Mouse (Mus musculus) megakaryocyte-erythroid progenitor cell, adult 5-6 weeks (primary cell): Measurements from ENCODE around the gene Pwp2. TPM values are rescaled to one million over a fixed set of nuclear protein-coding genes. Genes with fewer than 3 reads are reported as not detected.

ENCODE experiments used
- ATAC-seq: replicated peaks from 2 replicates; pipeline ENCODE4 v1.8.0; 2016; ENCODE audit warnings: mild to moderate bottlenecking, inconsistent platforms; ENCODE audit not compliant: severe bottlenecking, poor library complexity, low FRiP score, low TSS enrichment
- total RNA-seq, 2 experiments: library from RNA; stranded (forward) in 1 of 2; stranded (reverse) in 1 of 2; fragments of 200-1000, 215-1000 nt in 1 of 2; fragments of >200 nt in 1 of 2; fragmentation: Nextera tagmentation in 1 of 2; gene quantifications; 2 replicates each; pipeline ENCODE4 v1.2.3; 2014 to 2017

Pwp2 gene
- total RNA-seq, 2 experiments from 2014 or later, result 25.5 to 47.2 TPM

DNA sequence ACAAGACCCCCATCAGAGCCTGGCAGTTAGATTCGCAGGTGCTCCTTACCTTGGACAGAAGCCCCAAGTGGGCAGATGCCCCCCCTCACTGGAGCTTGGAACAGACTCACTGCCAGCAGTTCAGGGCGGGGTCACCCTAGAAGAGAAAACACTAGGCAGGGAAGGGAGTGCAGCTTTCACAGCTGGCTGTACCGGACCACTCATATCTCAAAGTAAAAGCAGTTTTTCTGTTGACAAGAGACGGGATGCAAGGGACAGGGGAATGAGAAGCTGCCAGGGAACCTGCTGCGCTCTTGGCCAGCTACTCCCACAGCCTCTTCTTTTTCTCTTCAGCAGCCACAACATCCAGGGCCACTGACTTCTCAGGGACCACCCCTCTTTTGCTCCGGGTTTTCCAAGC, 60.8 kb downstream of the Pwp2 start:
- 0 out of 2 replicates have a peak, but pooled peaks have one; percentile 65 for ATAC-seq

Other genes with a start within 250 kb of the Pwp2 start
- gene Trpm2, start 214.6 kb downstream of the Pwp2 start, total RNA-seq (2014; fragmentation: Nextera tagmentation), result 0.15 TPM in 1 of 2 replicates, not detected in the other
- 0.23 TPM in 1 of 2 replicates, not detected in the other for gene Trpm2, start 214.6 kb downstream of the Pwp2 start, total RNA-seq (2017)
- gene 1810043G02Rik, start 206.6 kb downstream of the Pwp2 start, total RNA-seq (2014; fragmentation: Nextera tagmentation), result 6.0 and 18.0 TPM in 2 replicates
- 5.2 and 10.6 TPM in 2 replicates for gene 1810043G02Rik, start 206.6 kb downstream of the Pwp2 start, total RNA-seq (2017)
- 40.4 and 44.0 TPM in 2 replicates for gene Pfkl, start 175.1 kb downstream of the Pwp2 start, total RNA-seq (2014; fragmentation: Nextera tagmentation)
- 26.4 and 51.9 TPM in 2 replicates for gene Pfkl, start 175.1 kb downstream of the Pwp2 start, total RNA-seq (2017)
- gene Dnmt3l, start 143.2 kb downstream of the Pwp2 start, total RNA-seq (2014; fragmentation: Nextera tagmentation), result not detected in 2 replicates
- not detected in 2 replicates for gene Dnmt3l, start 143.2 kb downstream of the Pwp2 start, total RNA-seq (2017)
- not detected in 2 replicates for gene Aire, start 141.5 kb downstream of the Pwp2 start, total RNA-seq (2014; fragmentation: Nextera tagmentation)
- gene Aire, start 141.5 kb downstream of the Pwp2 start, total RNA-seq (2017), result not detected in 2 replicates
- 0.37 and 4.9 TPM in 2 replicates for gene Icosl, start 115.8 kb downstream of the Pwp2 start, total RNA-seq (2014; fragmentation: Nextera tagmentation)
- gene Icosl, start 115.8 kb downstream of the Pwp2 start, total RNA-seq (2017), result 0.57 and 1.4 TPM in 2 replicates
- gene D10Jhu81e, start 15.4 kb downstream of the Pwp2 start, total RNA-seq (2014; fragmentation: Nextera tagmentation), result 42.1 and 48.7 TPM in 2 replicates
- 94.9 and 103 TPM in 2 replicates for gene D10Jhu81e, start 15.4 kb downstream of the Pwp2 start, total RNA-seq (2017)
- gene Trappc10, start 59.5 kb upstream of the Pwp2 start, total RNA-seq (2014; fragmentation: Nextera tagmentation), result 52.9 and 57.7 TPM in 2 replicates
- gene Trappc10, start 59.5 kb upstream of the Pwp2 start, total RNA-seq (2017), result 26.6 and 29.5 TPM in 2 replicates
- gene Agpat3, start 167.3 kb upstream of the Pwp2 start, total RNA-seq (2014; fragmentation: Nextera tagmentation), result 20.4 and 22.9 TPM in 2 replicates
- gene Agpat3, start 167.3 kb upstream of the Pwp2 start, total RNA-seq (2017), result 11.6 and 23.9 TPM in 2 replicates
- gene Rrp1, start 227.9 kb upstream of the Pwp2 start, total RNA-seq (2014; fragmentation: Nextera tagmentation), result 202 and 217 TPM in 2 replicates
- gene Rrp1, start 227.9 kb upstream of the Pwp2 start, total RNA-seq (2017), result 450 and 532 TPM in 2 replicates
- 55.3 and 72.9 TPM in 2 replicates for gene Cstb, start 240.5 kb upstream of the Pwp2 start, total RNA-seq (2014; fragmentation: Nextera tagmentation)
- gene Cstb, start 240.5 kb upstream of the Pwp2 start, total RNA-seq (2017), result 28.9 and 35.7 TPM in 2 replicates